Mouse (Mus musculus) embryonic facial prominence, embryonic 12.5 days (tissue): ENCODE data around the gene Upp2. TPM values are rescaled to one million over a fixed set of nuclear protein-coding genes. Genes with fewer than 3 reads are reported as not detected.

ENCODE experiments used
- ATAC-seq: fragments of 200-750 bp; cut with Nextera tagmentation; 2 replicates; pipeline ENCODE4 v1.8.0; 2017; ENCODE audit not compliant: insufficient number of reproducible peaks, insufficient read depth, low FRiP score, low TSS enrichment
- H3K27ac ChIP-seq: fragments of 300-500 bp; sonication (generic); 2 replicates; pipeline ENCODE4 v1.5.1; 2016; ENCODE audit warnings: mild to moderate bottlenecking
- H3K27me3 ChIP-seq: fragments of 300-500 bp; sonication (generic); 2 replicates; pipeline ENCODE4 v1.6.1; 2016; ENCODE audit warnings: mild to moderate bottlenecking, moderate library complexity
- H3K36me3 ChIP-seq: fragments of 300-500 bp; sonication (generic); 2 replicates; pipeline ENCODE4 v1.6.1; 2016; ENCODE audit warnings: mild to moderate bottlenecking
- H3K4me1 ChIP-seq: fragments of 300-500 bp; sonication (generic); 2 replicates; pipeline ENCODE4 v1.6.1; 2016
- H3K4me2 ChIP-seq: fragments of 300-500 bp; sonication (generic); replicated peaks from 2 replicates; pipeline ENCODE4 v1.6.1; 2016; ENCODE audit warnings: mild to moderate bottlenecking, moderate library complexity
- H3K4me3 ChIP-seq: fragments of 300-500 bp; sonication (generic); 2 replicates; pipeline ENCODE4 v1.5.1; 2016; ENCODE audit warnings: mild to moderate bottlenecking
- H3K9ac ChIP-seq: fragments of 300-500 bp; sonication (generic); 2 replicates; pipeline ENCODE4 v1.6.1; 2016; ENCODE audit warnings: mild to moderate bottlenecking, moderate library complexity
- H3K9me3 ChIP-seq: fragments of 300-500 bp; sonication (generic); 2 replicates; pipeline ENCODE4 v1.6.1; 2016; ENCODE audit warnings: mild to moderate bottlenecking, moderate library complexity
- WGBS: fragments of 180-500 bp; shearing (Covaris S2); methylation state at CpG from one replicate; pipeline ENCODE4 v1.1.7; 2016; 5-methylcytosine and 5-hydroxymethylcytosine counted together
- polyA plus RNA-seq: library from polyadenylated mRNA; unstranded; fragments of >200 nt; fragmentation: Nextera tagmentation; extraction: Ambion mirVana; gene quantifications from 2 replicates; pipeline ENCODE4 v1.2.1, GENCODE M21; 2016

The Upp2 gene
- polyA plus RNA-seq, 1 experiment from 2014 or later = 10.8 TPM

DNA sequence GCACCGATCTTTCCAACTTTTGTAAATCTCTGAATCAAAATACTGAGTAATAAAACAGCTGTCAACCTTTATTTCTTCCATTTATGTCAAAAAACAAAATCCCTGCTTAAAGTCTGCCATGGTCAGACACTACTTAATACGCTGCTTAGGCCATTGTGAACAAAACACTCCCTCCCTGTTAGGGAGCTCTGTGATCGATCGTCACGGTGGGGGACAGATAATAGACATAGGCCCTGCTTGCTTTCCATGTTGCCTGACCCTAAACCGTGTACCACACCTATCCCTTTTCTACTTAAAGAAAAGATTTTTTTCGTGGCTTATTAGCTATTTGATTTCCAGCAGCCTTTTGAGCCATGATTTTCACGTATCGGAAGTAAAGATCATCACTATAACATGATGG is 95.6 kb downstream of the Upp2 start:
- WGBS = 86% methylated on average over 9 of the region's 9 CpGs
- H3K9me3 ChIP-seq = no peaks in the 10 kb centered on the region
- no peaks in the 10 kb centered on the region for H3K36me3 ChIP-seq
- no peak overlapping the region for H3K4me3 ChIP-seq
- H3K4me1 ChIP-seq = peaks cover 7% of the 10 kb centered on the region; the same call in 1 of the 2 replicates
- no peak for ATAC-seq
- no peak overlapping the region for H3K27ac ChIP-seq
- no peaks in the 10 kb centered on the region for H3K27me3 ChIP-seq
- no peak overlapping the region for H3K9ac ChIP-seq
- no peak overlapping the region for H3K4me2 ChIP-seq

DNA sequence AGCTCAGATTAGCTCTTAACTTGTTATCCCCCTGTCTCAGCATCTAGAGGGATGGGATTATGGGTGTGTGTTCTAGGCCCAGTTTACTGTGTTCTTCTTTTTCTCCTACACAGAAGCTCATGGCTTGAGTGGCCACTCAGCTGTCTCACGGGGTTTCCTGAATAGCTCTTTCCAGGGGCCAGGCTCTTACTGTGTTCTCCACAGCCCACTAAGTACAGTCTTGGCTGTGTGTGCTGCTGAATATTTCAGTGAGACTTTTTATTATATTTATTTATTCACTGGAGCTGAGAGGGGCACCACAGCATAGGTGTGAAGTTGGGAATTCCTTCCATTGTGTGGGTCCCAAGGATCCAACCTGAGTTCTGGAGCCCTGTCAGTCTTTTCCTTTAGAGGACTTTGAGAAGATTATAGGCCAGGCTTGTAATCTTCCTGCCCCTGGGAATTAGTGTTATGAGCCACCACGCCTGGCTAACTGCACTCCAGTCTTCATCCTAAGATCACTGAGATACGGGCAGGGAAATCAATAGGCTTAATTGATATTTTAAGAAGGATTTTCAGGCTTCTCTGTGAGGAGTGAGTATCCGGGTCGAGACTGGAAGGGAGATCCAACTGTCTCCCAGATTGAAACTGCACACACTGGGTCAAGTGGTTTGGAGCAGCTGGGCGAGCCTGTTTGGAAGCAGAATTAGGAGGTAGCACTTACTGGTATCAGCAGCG is 96.5 kb downstream of the Upp2 start:
- 83% methylated on average over 7 of the region's 7 CpGs for WGBS

DNA sequence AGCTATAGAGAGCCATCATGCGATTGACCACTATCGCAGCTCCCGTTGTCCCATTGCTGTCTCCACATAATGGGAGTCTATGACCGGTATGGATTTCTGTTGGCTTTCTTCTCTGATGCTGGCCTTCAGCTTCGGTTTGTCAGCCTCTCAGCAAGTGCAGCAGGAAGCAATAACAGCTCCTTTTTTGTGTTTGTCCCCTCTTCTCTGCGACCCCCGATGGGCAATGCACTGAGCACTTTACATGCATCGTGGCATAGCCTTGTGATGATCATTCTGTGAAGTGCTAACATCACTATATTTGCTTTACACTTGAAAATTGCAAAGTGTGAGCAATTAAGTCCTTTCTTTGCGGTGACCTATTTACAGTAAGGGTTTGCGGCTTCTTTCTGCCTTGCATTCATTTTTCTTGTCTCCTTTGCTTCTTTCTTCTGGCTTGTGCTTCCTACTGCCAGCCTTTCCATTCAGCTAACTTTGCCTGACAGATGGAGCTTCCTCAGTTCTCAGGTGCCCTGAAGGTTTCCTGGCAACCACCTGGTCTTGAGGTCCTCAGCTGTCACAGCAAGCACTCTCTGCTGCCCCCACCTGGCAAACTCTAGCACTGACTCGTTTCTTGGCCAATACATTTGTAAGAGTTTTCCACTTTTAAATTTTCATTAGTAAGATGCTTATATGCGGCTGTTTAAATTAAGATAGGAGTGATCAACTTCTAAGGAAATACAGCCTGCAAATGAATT is 98.2 kb downstream of the Upp2 start:
- 81% methylated on average over 12 of the region's 12 CpGs for WGBS
- Histone ChIP-seq H3K4me3 (no peak overlapping the region), H3K36me3 (no peaks in the 10 kb centered on the region), H3K4me1 (peaks cover 6% of the 10 kb centered on the region; the same call in 1 of the 2 replicates), H3K9me3 (no peaks in the 10 kb centered on the region), H3K4me2 (no peak overlapping the region), H3K9ac (no peak overlapping the region), H3K27me3 (no peaks in the 10 kb centered on the region), H3K27ac (no peak overlapping the region)
- ATAC-seq = no peak

More for the DNA sequence above, 96.5 kb downstream of the Upp2 start:
- no peaks in the 10 kb centered on the region for H3K27me3 ChIP-seq
- no peaks in the 10 kb centered on the region for H3K36me3 ChIP-seq
- no peak for ATAC-seq
- H3K9me3 ChIP-seq = no peaks in the 10 kb centered on the region
- H3K4me1 ChIP-seq = peaks cover 7% of the 10 kb centered on the region; the same call in 1 of the 2 replicates
- H3K27ac ChIP-seq = no peak overlapping the region
- no peak overlapping the region for H3K4me3 ChIP-seq
- no peak overlapping the region for H3K4me2 ChIP-seq
- no peak overlapping the region for H3K9ac ChIP-seq

DNA sequence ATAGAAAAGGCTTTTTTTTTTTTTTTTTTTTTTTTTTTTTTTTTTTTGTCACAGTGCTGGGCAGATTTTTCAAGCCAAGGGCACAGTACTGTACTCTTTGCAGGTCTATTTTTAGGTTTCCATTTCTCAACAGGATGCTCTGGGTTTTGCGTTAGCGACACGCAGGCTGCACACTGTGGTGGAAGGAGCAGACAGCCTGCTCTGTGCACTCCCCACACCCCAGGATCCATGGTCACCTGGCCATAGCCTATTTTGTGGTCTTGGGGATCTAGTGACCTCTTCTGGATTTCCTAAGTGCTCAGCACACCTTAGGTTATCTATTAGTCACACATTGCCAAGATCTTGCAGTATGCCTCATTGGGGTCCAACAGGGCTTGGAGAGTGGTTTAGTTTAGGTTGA is 100.2 kb downstream of the Upp2 start:
- no peaks in the 10 kb centered on the region for H3K4me1 ChIP-seq
- no peak overlapping the region for H3K4me2 ChIP-seq
- H3K27me3 ChIP-seq = no peaks in the 10 kb centered on the region
- H3K27ac ChIP-seq = no peak overlapping the region
- H3K4me3 ChIP-seq = no peak overlapping the region
- H3K36me3 ChIP-seq = no peaks in the 10 kb centered on the region
- no peak for ATAC-seq
- H3K9me3 ChIP-seq = peaks cover 3% of the 10 kb centered on the region; the same call in 1 of the 2 replicates
- no peak overlapping the region for H3K9ac ChIP-seq
- WGBS = 81% methylated on average over 3 of the region's 3 CpGs

- Histone ChIP-seq H3K36me3 (no peaks in the 10 kb centered on the region), H3K27ac (no peak overlapping the region), H3K27me3 (no peaks in the 10 kb centered on the region), H3K4me1 (no peaks in the 10 kb centered on the region), H3K4me2 (no peak overlapping the region), H3K9me3 (peaks cover 3% of the 10 kb centered on the region; the same call in 1 of the 2 replicates), H3K9ac (no peak overlapping the region), H3K4me3 (no peak overlapping the region)
- WGBS = 55% methylated on average over 9 of the region's 9 CpGs
- ATAC-seq = no peak
These were observed 100.9 kb downstream of the Upp2 start for GRCm38 (mm10) chr2:58667991-58668390.

DNA sequence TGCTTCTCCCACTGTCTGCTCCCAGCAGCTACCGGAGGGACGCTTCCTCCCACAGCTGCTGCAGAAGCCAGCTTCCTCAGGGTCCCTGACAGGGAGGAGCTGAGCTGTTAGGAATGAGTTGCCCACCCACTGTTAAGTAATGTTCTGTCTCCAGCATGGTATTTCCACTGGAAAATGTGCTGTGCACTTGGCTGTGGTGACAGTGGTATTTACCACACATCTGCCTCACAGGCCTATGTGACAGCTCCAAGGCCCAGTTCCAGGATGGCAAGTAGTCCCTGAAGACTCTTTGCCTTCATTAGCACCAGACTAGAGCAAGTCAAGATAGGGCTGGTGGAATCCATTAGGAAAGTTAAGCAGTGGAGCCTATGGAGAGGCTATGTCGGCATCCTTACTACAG is 102.0 kb downstream of the Upp2 start:
- peaks cover 3% of the 10 kb centered on the region; the same call in 1 of the 2 replicates for H3K9me3 ChIP-seq
- 80% methylated on average over 3 of the region's 3 CpGs for WGBS
- ATAC-seq = no peak
- no peak overlapping the region for H3K4me3 ChIP-seq
- no peak overlapping the region for H3K4me2 ChIP-seq
- H3K27ac ChIP-seq = no peak overlapping the region
- H3K4me1 ChIP-seq = no peaks in the 10 kb centered on the region
- H3K27me3 ChIP-seq = no peaks in the 10 kb centered on the region
- no peaks in the 10 kb centered on the region for H3K36me3 ChIP-seq
- H3K9ac ChIP-seq = no peak overlapping the region

DNA sequence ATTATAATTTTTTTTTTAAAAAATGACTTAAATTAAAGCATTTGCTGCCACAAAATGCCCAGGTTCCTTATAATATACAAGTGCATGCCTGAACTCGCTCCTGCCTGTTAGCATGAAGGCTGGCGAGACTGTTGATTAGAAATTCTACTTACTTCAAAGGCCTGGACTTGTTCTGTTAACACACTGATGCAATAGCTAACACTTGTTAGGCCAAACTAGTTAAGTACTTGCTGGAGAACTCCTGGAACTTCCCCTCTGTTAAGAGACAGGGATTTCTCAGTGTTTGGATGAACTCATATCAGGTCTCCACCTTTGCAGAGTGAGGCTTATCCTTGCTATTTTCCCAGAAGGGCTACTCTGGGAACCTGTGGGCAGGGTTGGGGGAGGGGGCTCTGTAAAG is 105.4 kb downstream of the Upp2 start:
- Histone ChIP-seq H3K4me1 (no peaks in the 10 kb centered on the region), H3K36me3 (no peaks in the 10 kb centered on the region), H3K4me2 (no peak overlapping the region), H3K27me3 (no peaks in the 10 kb centered on the region), H3K27ac (no peak overlapping the region), H3K4me3 (no peak overlapping the region), H3K9ac (no peak overlapping the region), H3K9me3 (peaks cover 3% of the 10 kb centered on the region; the same call in 1 of the 2 replicates)
- 96% methylated on average over 2 of the region's 2 CpGs for WGBS
- ATAC-seq = no peak

GRCm38 (mm10) chr2:58679968-58680367 is 112.9 kb downstream of the Upp2 start:
- no peak overlapping the region for H3K4me2 ChIP-seq
- no peaks in the 10 kb centered on the region for H3K27me3 ChIP-seq
- H3K27ac ChIP-seq = no peak overlapping the region
- no peak for ATAC-seq
- no peak overlapping the region for H3K4me3 ChIP-seq
- no peaks in the 10 kb centered on the region for H3K4me1 ChIP-seq
- no peaks in the 10 kb centered on the region for H3K9me3 ChIP-seq
- H3K36me3 ChIP-seq = no peaks in the 10 kb centered on the region
- 77% methylated on average over 12 of the region's 12 CpGs for WGBS
- H3K9ac ChIP-seq = no peak overlapping the region

DNA sequence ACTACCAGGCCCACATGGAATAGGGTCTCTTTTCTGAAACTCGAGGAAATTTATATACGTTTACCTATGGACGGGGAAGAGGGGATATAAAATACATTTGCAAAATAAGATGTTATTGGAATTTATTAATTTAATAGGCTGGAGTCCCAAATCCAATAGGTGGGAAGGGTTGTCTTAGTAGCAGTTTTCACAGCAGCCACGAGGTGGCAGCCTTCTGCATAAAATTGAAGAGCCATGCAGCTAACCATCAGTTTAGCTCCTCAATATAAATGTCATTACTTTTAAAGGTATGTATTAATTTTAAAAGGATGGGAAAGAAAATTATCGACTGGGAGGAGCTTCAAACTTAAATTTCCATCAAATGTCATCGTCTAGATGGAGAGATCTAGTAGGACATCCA is 113.7 kb downstream of the Upp2 start:
- no peaks in the 10 kb centered on the region for H3K27me3 ChIP-seq
- H3K9ac ChIP-seq = no peak overlapping the region
- H3K36me3 ChIP-seq = no peaks in the 10 kb centered on the region
- no peak overlapping the region for H3K27ac ChIP-seq
- no peak for ATAC-seq
- H3K4me2 ChIP-seq = no peak overlapping the region
- H3K4me3 ChIP-seq = no peak overlapping the region
- no peaks in the 10 kb centered on the region for H3K4me1 ChIP-seq
- no peaks in the 10 kb centered on the region for H3K9me3 ChIP-seq
- WGBS = 37% methylated on average over 6 of the region's 6 CpGs

DNA sequence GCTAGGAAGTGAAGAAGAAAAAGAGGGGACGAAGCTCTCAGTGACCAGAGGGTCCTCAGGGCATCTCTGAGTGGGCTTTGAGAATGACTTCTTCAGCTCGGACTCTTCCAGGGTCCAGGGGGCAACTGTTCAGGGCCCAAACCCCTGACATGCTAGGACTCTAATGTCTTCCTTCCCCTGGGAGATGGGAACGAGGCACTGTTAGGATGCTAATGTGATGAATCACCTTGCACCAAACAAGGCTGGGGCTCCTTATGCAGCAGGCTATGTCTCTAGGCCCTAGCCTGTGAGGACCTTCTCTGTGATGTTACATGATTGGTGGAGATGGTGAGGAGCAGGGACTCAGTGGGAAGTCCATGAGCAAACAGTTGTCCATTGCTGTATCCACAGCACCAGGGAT is 114.3 kb downstream of the Upp2 start:
- Histone ChIP-seq H3K9ac (no peak overlapping the region), H3K4me3 (no peak overlapping the region), H3K9me3 (no peaks in the 10 kb centered on the region), H3K27ac (no peak overlapping the region), H3K27me3 (no peaks in the 10 kb centered on the region), H3K36me3 (no peaks in the 10 kb centered on the region), H3K4me1 (no peaks in the 10 kb centered on the region), H3K4me2 (no peak overlapping the region)
- no peak for ATAC-seq
- WGBS = 71% methylated on average over 3 of the region's 3 CpGs

- H3K27ac ChIP-seq = no peak overlapping the region
- H3K4me3 ChIP-seq = no peak overlapping the region
- H3K27me3 ChIP-seq = no peaks in the 10 kb centered on the region
- H3K9me3 ChIP-seq = no peaks in the 10 kb centered on the region
- no peaks in the 10 kb centered on the region for H3K36me3 ChIP-seq
- H3K4me1 ChIP-seq = 0 out of 2 replicates have a peak, but pooled peaks cover 3% of the 10 kb centered on the region
- H3K9ac ChIP-seq = no peak overlapping the region
- no peak overlapping the region for H3K4me2 ChIP-seq
- 72% methylated on average over 8 of the region's 8 CpGs for WGBS
- no peak for ATAC-seq
These were observed 130.4 kb downstream of the Upp2 start for GRCm38 (mm10) chr2:58697501-58697900.

- no peak for ATAC-seq
- WGBS = 24% methylated on average over 5 of the region's 5 CpGs
- H3K27me3 ChIP-seq = no peaks in the 10 kb centered on the region
These were observed 132.8 kb downstream of the Upp2 start for GRCm38 (mm10) chr2:58699931-58700330.

More at GRCm38 (mm10) chr2:58699931-58700330, 132.8 kb downstream of the Upp2 start:
- no peaks in the 10 kb centered on the region for H3K36me3 ChIP-seq
- H3K4me2 ChIP-seq = no peak overlapping the region
- H3K9ac ChIP-seq = no peak overlapping the region
- H3K4me3 ChIP-seq = no peak overlapping the region
- no peak overlapping the region for H3K27ac ChIP-seq
- H3K9me3 ChIP-seq = no peaks in the 10 kb centered on the region
- 0 out of 2 replicates have a peak, but pooled peaks cover 3% of the 10 kb centered on the region for H3K4me1 ChIP-seq
